In genomic region chr6:30549231-30549761, GRCm38 (mm10) we compare ENCODE assay signal across 8 mouse cellular contexts. TPM values are rescaled to one million over a fixed set of nuclear protein-coding genes. Genes with fewer than 3 reads are reported as not detected.
A peak's percentile ranks its signal among the peaks of the same experiment; 100 is the strongest.
DNase-seq lines count a peak whose midpoint lies in the region; ATAC-seq and TF ChIP-seq lines count a peak whose summit lies in the region.

No protein-coding gene starts in this region.

- no peak overlapping the region for H3K4me3 ChIP-seq in liver, postnatal 0 days (ENCODE audit: low read depth, low read length)

- no peak for ATAC-seq in liver, postnatal 0 days

- no peaks in the 10 kb centered on the region for H3K9me3 ChIP-seq in liver, postnatal 0 days (ENCODE audit: low read length)

- H3K36me3 ChIP-seq in liver, postnatal 0 days (replicated peaks; ENCODE audit: insufficient read depth, low read length): no peaks in the 10 kb centered on the region

- peak; percentile 47 to 51 for DNase-seq in cerebellum, postnatal 25 days
- DNase-seq in cerebellum, adult 9-10 months: no peak
- DNase-seq in NIH3T3 (ENCODE audit: low read depth): peak; percentile 56
- peak; percentile 91 for DNase-seq in forelimb bud, embryonic 11.5 days (ENCODE audit: low read depth, low spot score)
- DNase-seq in liver, postnatal 0 days: no peak
- no peak for DNase-seq in thymus, postnatal 10 days (ENCODE audit: low spot score in 2 of 2)
- DNase-seq in urinary bladder, adult 2 months (ENCODE audit: low spot score): no peak
- DNase-seq in cerebellum, adult 11-12 months: no peak

- no peak for TF ChIP-seq CTCF in liver, postnatal 0 days (IDR thresholded peaks at IDR 0.05; ENCODE audit: low read depth)

- no peak overlapping the region for H3K9ac ChIP-seq in liver, postnatal 0 days (replicated peaks)

- peak overlapping the region; percentile 6 for H3K4me2 ChIP-seq in liver, postnatal 0 days (ENCODE audit: low read depth, low read length)

- H3K27me3 ChIP-seq in liver, postnatal 0 days (ENCODE audit: insufficient read depth, low read length): 0 out of 2 replicates have a peak, but pooled peaks cover 3% of the 10 kb centered on the region

- H3K4me1 ChIP-seq in liver, postnatal 0 days (ENCODE audit: insufficient read depth): 0 out of 2 replicates have a peak, but pooled peaks cover 4% of the 10 kb centered on the region

- WGBS in liver, postnatal 0 days (ENCODE audit: insufficient replicate concordance): 15% methylated on average over 15 of the region's 15 CpGs

- no peak overlapping the region for H3K27ac ChIP-seq in liver, postnatal 0 days (ENCODE audit: low read depth)

- no peak for TF ChIP-seq EP300 in liver, postnatal 0 days (IDR thresholded peaks at IDR 0.05; ENCODE audit: low read depth)

RNA-seq across cellular contexts. Expression of gene Cpa2, which starts 7.9 kb away (rescaled TPM):
- polyA plus RNA-seq in liver, postnatal 0 days (2015; fragmentation: Nextera tagmentation; extraction: Ambion mirVana): 0.63 and 2.1 TPM in 2 replicates
- polyA plus RNA-seq in urinary bladder, adult 2 months (2012; rRNA removed): 0.16 and 0.18 TPM in 2 replicates

RNA-seq across cellular contexts. Expression of gene Cpa4, which starts 18.9 kb away (rescaled TPM):
- polyA plus RNA-seq in liver, postnatal 0 days (2015; fragmentation: Nextera tagmentation; extraction: Ambion mirVana): 0.05 TPM in 1 of 2 replicates, not detected in the other
- polyA plus RNA-seq in urinary bladder, adult 2 months (2012; rRNA removed): not detected in 2 replicates

RNA-seq across cellular contexts. Expression of gene Ssmem1, which starts 39.6 kb away (rescaled TPM):
- not detected in 2 replicates for polyA plus RNA-seq in liver, postnatal 0 days (2015; fragmentation: Nextera tagmentation; extraction: Ambion mirVana)
- 0.04 and 0.07 TPM in 2 replicates for polyA plus RNA-seq in urinary bladder, adult 2 months (2012; rRNA removed)

RNA-seq across cellular contexts. Expression of gene Tmem209, which starts 39.7 kb away (rescaled TPM):
- polyA plus RNA-seq in liver, postnatal 0 days (2015; fragmentation: Nextera tagmentation; extraction: Ambion mirVana): 10.8 and 12.6 TPM in 2 replicates
- 23.8 and 26.2 TPM in 2 replicates for polyA plus RNA-seq in urinary bladder, adult 2 months (2012; rRNA removed)

Comparison
In these comparisons a context has a peak if more than half of its experiments do, and no peak if none do; other contexts are left out.
1. DNase-seq: peak in cerebellum, postnatal 25 days (2 of 2), NIH3T3 (single experiment) and forelimb bud, embryonic 11.5 days (single experiment); none in cerebellum, adult 9-10 months (single experiment), liver, postnatal 0 days (single experiment), thymus, postnatal 10 days (0 of 2), urinary bladder, adult 2 months (single experiment) and cerebellum, adult 11-12 months (single experiment).